ENCODE assay signal across 12 mouse cellular contexts in the genomic region with DNA sequence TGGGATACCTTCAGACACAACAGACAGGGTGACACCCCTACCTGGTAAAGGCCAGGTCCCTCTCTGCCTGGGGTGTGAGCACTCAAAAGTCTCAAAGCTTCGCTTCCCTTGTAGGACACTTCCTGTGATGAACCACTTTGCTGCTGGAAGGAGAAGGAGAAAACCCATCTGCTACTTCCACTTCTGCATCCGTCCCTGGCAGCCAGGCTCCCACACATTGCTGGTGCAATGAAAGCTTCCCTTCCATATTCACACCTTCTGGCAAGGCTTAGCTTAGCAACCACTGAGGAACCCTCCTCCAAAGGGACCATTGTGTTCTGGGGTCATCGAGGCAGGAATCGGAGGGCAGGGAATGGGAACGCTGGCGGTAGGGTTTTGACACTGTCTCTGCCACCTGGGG. TPM values are rescaled to one million over a fixed set of nuclear protein-coding genes. Genes with fewer than 3 reads are reported as not detected.
DNase-seq lines count a peak whose midpoint lies in the region; ATAC-seq and TF ChIP-seq lines count a peak whose summit lies in the region.
"Had no signal": no experiment of that assay in that cellular context is flagged by ENCODE, and none has a peak within 500 bp of the region (broad histone marks: within the 10 kb centered on the region; RNA-seq: fewer than 3 reads in every experiment).

No protein-coding gene starts in this region.

- H3K4me1 ChIP-seq in midbrain, embryonic 10.5 days = peaks cover 80% of the 10 kb centered on the region
- no peaks in the 10 kb centered on the region for H3K4me1 ChIP-seq in midbrain, postnatal 0 days (ENCODE audit: insufficient read depth, low read length)
- H3K4me1 ChIP-seq in hindbrain, embryonic 14.5 days (replicated peaks; ENCODE audit: control insufficient read depth, insufficient read depth, low read length) = peaks cover 35% of the 10 kb centered on the region

- DNase-seq in cerebellum, postnatal 10 days = peak; percentile 46 to 52
- no peak for DNase-seq in cerebellum, adult 9-10 months
- DNase-seq in midbrain, embryonic 10.5 days (ENCODE audit: low spot score) = no peak
- no peak for DNase-seq in midbrain, postnatal 0 days (ENCODE audit: low spot score)
- DNase-seq in hindbrain, embryonic 14.5 days (ENCODE audit: low spot score) = no peak
- peak; percentile 35 for DNase-seq in right cerebral cortex, postnatal 25 days
- DNase-seq in retina, embryonic 14.5 days (ENCODE audit: low spot score) = no peak
- DNase-seq in urinary bladder, postnatal 36 days (ENCODE audit: low spot score in 2 of 2) = no peak
- DNase-seq: gastrocnemius, postnatal 25 days; lung, postnatal 36 days had no signal

- H3K36me3 ChIP-seq in midbrain, embryonic 10.5 days = peaks cover 7% of the 10 kb centered on the region
- H3K36me3 ChIP-seq in midbrain, postnatal 0 days (ENCODE audit: insufficient read depth, low read length) = no peaks in the 10 kb centered on the region
- H3K36me3 ChIP-seq in hindbrain, embryonic 14.5 days (replicated peaks; ENCODE audit: control insufficient read depth, insufficient read depth) = no peaks in the 10 kb centered on the region

- H3K4me2 ChIP-seq in midbrain, postnatal 0 days (ENCODE audit: low read depth, low read length, poor library complexity, severe bottlenecking) = no peak overlapping the region
- no peak overlapping the region for H3K4me2 ChIP-seq in hindbrain, embryonic 14.5 days (replicated peaks)

- WGBS in midbrain, embryonic 10.5 days = 88% methylated on average over 6 of the region's 6 CpGs
- 89% methylated on average over 6 of the region's 6 CpGs for WGBS in midbrain, postnatal 0 days
- 76% methylated on average over 6 of the region's 6 CpGs for WGBS in hindbrain, embryonic 14.5 days

- peaks cover 6% of the 10 kb centered on the region for H3K9me3 ChIP-seq in midbrain, embryonic 10.5 days (replicated peaks)
- H3K9me3 ChIP-seq in midbrain, postnatal 0 days (ENCODE audit: low read length) = no peaks in the 10 kb centered on the region
- no peaks in the 10 kb centered on the region for H3K9me3 ChIP-seq in hindbrain, embryonic 14.5 days (ENCODE audit: control insufficient read depth, low read length)

- no peak overlapping the region for H3K9ac ChIP-seq in midbrain, postnatal 0 days (replicated peaks; ENCODE audit: low read length, poor library complexity, severe bottlenecking)
- H3K9ac ChIP-seq in hindbrain, embryonic 14.5 days = no peak overlapping the region
- H3K9ac ChIP-seq: liver, embryonic 14.5 days had no signal

- no peak for ATAC-seq in midbrain, postnatal 0 days (ENCODE audit: low FRiP score)
- ATAC-seq in hindbrain, embryonic 14.5 days (ENCODE audit: low FRiP score) = no peak
- ATAC-seq: activated CD4-positive, CD25-positive, alpha-beta regulatory T cell, adult 4 months had no signal

- H3K27ac ChIP-seq in midbrain, embryonic 10.5 days (replicated peaks) = peak overlapping the region; percentile 74
- no peak overlapping the region for H3K27ac ChIP-seq in midbrain, postnatal 0 days (ENCODE audit: low read depth, low read length)
- peak overlapping the region; percentile 90; the same call in 1 of the 2 replicates for H3K27ac ChIP-seq in hindbrain, embryonic 14.5 days
- H3K27ac ChIP-seq: liver, embryonic 14.5 days had no signal

- no peak overlapping the region for H3K4me3 ChIP-seq in midbrain, embryonic 10.5 days
- no peak overlapping the region for H3K4me3 ChIP-seq in midbrain, postnatal 0 days (ENCODE audit: low read depth, low read length)
- no peak overlapping the region for H3K4me3 ChIP-seq in hindbrain, embryonic 14.5 days (replicated peaks; ENCODE audit: low read length)

- H3K27me3 ChIP-seq in midbrain, embryonic 10.5 days (ENCODE audit: low read depth, poor library complexity, severe bottlenecking) = no peaks in the 10 kb centered on the region
- H3K27me3 ChIP-seq in midbrain, postnatal 0 days (ENCODE audit: insufficient read depth, low read length) = no peaks in the 10 kb centered on the region
- H3K27me3 ChIP-seq in hindbrain, embryonic 14.5 days (ENCODE audit: control insufficient read depth, insufficient read depth, low read length) = no peaks in the 10 kb centered on the region

- no peak for TF ChIP-seq CTCF in midbrain, postnatal 0 days (IDR thresholded peaks at IDR 0.05)

RNA-seq across cellular contexts. Expression of a gene that starts 45.1 kb away (rescaled TPM):
- 130 and 135 TPM in 2 replicates for polyA plus RNA-seq in midbrain, embryonic 10.5 days (2016; fragmentation: Nextera tagmentation; extraction: Ambion mirVana)
- 63.5 and 80.0 TPM in 2 replicates for total RNA-seq in midbrain, postnatal 0 days (2014; rRNA removed)
- 116 and 123 TPM in 2 replicates for polyA plus RNA-seq in midbrain, postnatal 0 days (2015; fragmentation: Nextera tagmentation; extraction: Ambion mirVana)
- 127 TPM in 2 replicates for polyA plus RNA-seq in hindbrain, embryonic 14.5 days (2014; fragmentation: Nextera tagmentation; extraction: Ambion mirVana)

RNA-seq across cellular contexts. Expression of a gene that starts 45.1 kb away (rescaled TPM):
- polyA plus RNA-seq in midbrain, embryonic 10.5 days (2016; fragmentation: Nextera tagmentation; extraction: Ambion mirVana) = 23.4 and 24.5 TPM in 2 replicates
- total RNA-seq in midbrain, postnatal 0 days (2014; rRNA removed) = 13.6 and 15.3 TPM in 2 replicates
- polyA plus RNA-seq in midbrain, postnatal 0 days (2015; fragmentation: Nextera tagmentation; extraction: Ambion mirVana) = 23.6 and 26.0 TPM in 2 replicates
- polyA plus RNA-seq in hindbrain, embryonic 14.5 days (2014; fragmentation: Nextera tagmentation; extraction: Ambion mirVana) = 23.3 and 25.0 TPM in 2 replicates

Comparison
In these comparisons a context has a peak if more than half of its experiments do, and no peak if none do; other contexts are left out.
1. DNase-seq: peak in cerebellum, postnatal 10 days (2 of 2) and right cerebral cortex, postnatal 25 days (single experiment); none in cerebellum, adult 9-10 months (single experiment), midbrain, embryonic 10.5 days (single experiment), midbrain, postnatal 0 days (single experiment), hindbrain, embryonic 14.5 days (single experiment), retina, embryonic 14.5 days (single experiment) and urinary bladder, postnatal 36 days (0 of 2).